Mouse (Mus musculus) hindbrain, embryonic 16.5 days (tissue): ENCODE data around the gene Mrtfb. TPM values are rescaled to one million over a fixed set of nuclear protein-coding genes. Genes with fewer than 3 reads are reported as not detected.
A peak's percentile ranks its signal among the peaks of the same experiment; 100 is the strongest.

ENCODE experiments used
- ATAC-seq: fragments of 200-750 bp; cut with Nextera tagmentation; 2 replicates; pipeline ENCODE4 v1.8.0; 2017; ENCODE audit warnings: moderate TSS enrichment, moderate library complexity
- H3K27ac ChIP-seq: fragments of 300-500 bp; sonication (generic); 2 replicates; pipeline ENCODE4 v1.5.1; 2014; ENCODE audit warnings: low read depth, mild to moderate bottlenecking, control low read depth, low read length, moderate library complexity
- H3K27me3 ChIP-seq: fragments of 300-500 bp; sonication (generic); replicated peaks from 2 replicates; pipeline ENCODE4 v1.6.1; 2014; ENCODE audit warnings: low read length; ENCODE audit not compliant: control insufficient read depth, insufficient read depth
- H3K36me3 ChIP-seq: fragments of 300-500 bp; sonication (generic); 2 replicates; pipeline ENCODE4 v1.6.1; 2014; ENCODE audit warnings: mild to moderate bottlenecking, low read length, moderate library complexity, mixed read lengths; ENCODE audit not compliant: control insufficient read depth, insufficient read depth
- H3K4me1 ChIP-seq: fragments of 300-500 bp; sonication (generic); 2 replicates; pipeline ENCODE4 v1.6.1; 2014; ENCODE audit warnings: low read depth, low read length; ENCODE audit not compliant: control insufficient read depth, insufficient read depth
- H3K4me2 ChIP-seq: fragments of 300-500 bp; sonication (generic); 2 replicates; pipeline ENCODE4 v1.6.1; 2014; ENCODE audit warnings: mild to moderate bottlenecking, low read length, control low read depth, moderate library complexity
- H3K4me3 ChIP-seq: fragments of 300-500 bp; sonication (generic); 2 replicates; pipeline ENCODE4 v1.5.1; 2014; ENCODE audit warnings: mild to moderate bottlenecking, low read length, control low read depth, moderate library complexity
- H3K9ac ChIP-seq: fragments of 300-500 bp; sonication (generic); 2 replicates; pipeline ENCODE4 v1.6.1; 2014; ENCODE audit warnings: low read depth, mild to moderate bottlenecking, control low read depth, low read length, moderate library complexity
- H3K9me3 ChIP-seq: fragments of 300-500 bp; sonication (generic); 2 replicates; pipeline ENCODE4 v1.6.1; 2014; ENCODE audit warnings: mild to moderate bottlenecking, low read length, moderate library complexity; ENCODE audit not compliant: control insufficient read depth
- WGBS: fragments of 180-500 bp; shearing (Covaris S2); extraction: QIAGEN DNeasy Blood & Tissue Kit; methylation state at CpG from one replicate; pipeline ENCODE4 v1.1.7; 2014; 5-methylcytosine and 5-hydroxymethylcytosine counted together
- polyA plus RNA-seq: library from polyadenylated mRNA; unstranded; fragments of >200 nt; fragmentation: Nextera tagmentation; extraction: Ambion mirVana; gene quantifications from 2 replicates; pipeline ENCODE4 v1.2.1, GENCODE M21; 2015

The Mrtfb gene
- polyA plus RNA-seq, 1 experiment from 2014 or later = 10.5 TPM

DNA sequence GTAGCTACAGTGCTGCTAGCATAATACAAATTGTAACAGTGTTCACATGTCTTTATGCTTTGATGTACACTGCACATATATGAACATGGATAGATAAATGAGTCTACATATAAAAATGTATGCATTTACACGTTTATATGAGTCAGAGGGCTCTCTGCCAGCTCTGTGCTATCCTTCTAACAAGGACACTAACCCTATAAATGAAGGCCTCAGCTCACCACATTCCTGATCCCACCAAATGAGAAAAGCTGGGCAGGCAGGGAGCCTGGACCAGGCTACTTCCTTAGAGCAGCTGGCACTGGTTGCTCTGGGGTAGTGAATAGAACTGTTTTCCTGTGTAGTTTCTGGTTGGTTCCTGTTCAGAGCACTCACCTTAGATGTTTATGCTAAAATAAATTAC lies 110.0 kb downstream of the Mrtfb start:
- WGBS = 68% methylated on average over 1 of the region's 1 CpGs

DNA sequence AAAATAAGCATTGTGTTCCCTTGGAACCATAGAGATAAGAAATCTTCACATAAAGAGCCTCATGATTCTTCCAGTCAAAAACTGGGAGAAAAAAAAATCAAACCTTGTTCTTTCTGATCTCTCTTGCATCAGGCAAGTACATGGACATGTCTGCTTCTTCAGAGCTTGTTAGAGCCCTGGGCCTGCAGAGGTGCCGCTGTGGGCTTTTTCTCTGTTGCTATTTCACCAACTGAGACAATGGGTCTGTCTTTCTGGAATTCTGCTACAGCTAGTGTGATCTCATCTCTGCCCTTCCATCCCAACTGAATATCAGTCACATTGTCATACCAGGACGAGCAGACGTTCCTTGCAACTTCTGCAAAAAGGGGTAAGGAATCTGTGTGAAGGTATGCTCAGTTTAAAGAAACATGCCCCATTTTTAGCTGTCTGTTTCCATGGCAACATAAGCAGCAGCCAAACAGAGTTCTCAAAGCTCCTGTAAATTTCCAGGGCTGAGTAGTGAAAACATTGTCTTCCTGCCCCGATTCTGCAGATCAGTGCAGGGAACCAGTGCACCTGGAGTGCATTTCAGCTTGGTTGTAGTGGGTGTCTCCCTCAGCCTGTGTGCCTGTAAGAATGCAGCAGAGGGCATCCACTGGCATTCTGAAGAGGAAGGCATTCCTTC lies 110.7 kb downstream of the Mrtfb start:
- Histone ChIP-seq H3K36me3 (no peaks in the 10 kb centered on the region), H3K27me3 (no peaks in the 10 kb centered on the region), H3K9me3 (no peaks in the 10 kb centered on the region), H3K27ac (peak overlapping the region; percentile 62), H3K4me2 (0 out of 2 replicates have a peak overlapping the region, but pooled peaks have one; percentile 4), H3K4me3 (no peak overlapping the region), H3K9ac (no peak overlapping the region; the same call in 1 of the 2 replicates), H3K4me1 (peaks cover 17% of the 10 kb centered on the region)
- ATAC-seq = peak; percentile 77
- 18% methylated on average over 4 of the region's 4 CpGs for WGBS

More for the DNA sequence above, 110.0 kb downstream of the Mrtfb start:
- no peak overlapping the region for H3K4me2 ChIP-seq
- H3K9ac ChIP-seq = no peak overlapping the region
- H3K4me1 ChIP-seq = peaks cover 12% of the 10 kb centered on the region
- no peaks in the 10 kb centered on the region for H3K27me3 ChIP-seq
- no peaks in the 10 kb centered on the region for H3K36me3 ChIP-seq
- ATAC-seq = no peak
- no peaks in the 10 kb centered on the region for H3K9me3 ChIP-seq
- H3K4me3 ChIP-seq = no peak overlapping the region
- H3K27ac ChIP-seq = no peak overlapping the region; the same call in 1 of the 2 replicates

DNA sequence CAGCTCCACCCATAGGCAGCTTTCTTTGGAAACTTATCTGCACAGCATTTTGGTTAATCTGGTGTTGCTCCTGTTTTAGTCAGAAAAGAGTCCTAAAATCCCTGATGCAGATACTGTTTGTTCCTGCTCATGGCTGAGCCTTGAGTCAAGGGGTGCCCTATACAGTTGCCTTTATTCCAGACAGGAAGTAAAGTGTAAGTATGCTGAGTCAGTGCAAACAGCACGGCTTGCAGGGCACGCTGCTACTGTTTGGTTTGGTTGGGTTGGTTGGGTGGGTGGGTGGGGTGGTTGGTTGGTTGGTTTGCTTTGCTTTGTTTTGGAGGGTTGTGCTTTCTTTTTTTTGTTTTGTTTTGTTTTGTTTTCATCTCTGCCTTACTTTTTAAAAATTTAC lies 111.2 kb downstream of the Mrtfb start:
- Histone ChIP-seq H3K27ac (peak overlapping the region; percentile 62; the same call in 1 of the 2 replicates), H3K4me1 (peaks cover 18% of the 10 kb centered on the region), H3K27me3 (no peaks in the 10 kb centered on the region), H3K4me3 (no peak overlapping the region), H3K36me3 (no peaks in the 10 kb centered on the region), H3K4me2 (0 out of 2 replicates have a peak overlapping the region, but pooled peaks have one; percentile 4), H3K9me3 (no peaks in the 10 kb centered on the region), H3K9ac (no peak overlapping the region)
- 0 out of 2 replicates have a peak, but pooled peaks have one; percentile 18 for ATAC-seq
- WGBS = 67% methylated on average over 2 of the region's 2 CpGs

DNA sequence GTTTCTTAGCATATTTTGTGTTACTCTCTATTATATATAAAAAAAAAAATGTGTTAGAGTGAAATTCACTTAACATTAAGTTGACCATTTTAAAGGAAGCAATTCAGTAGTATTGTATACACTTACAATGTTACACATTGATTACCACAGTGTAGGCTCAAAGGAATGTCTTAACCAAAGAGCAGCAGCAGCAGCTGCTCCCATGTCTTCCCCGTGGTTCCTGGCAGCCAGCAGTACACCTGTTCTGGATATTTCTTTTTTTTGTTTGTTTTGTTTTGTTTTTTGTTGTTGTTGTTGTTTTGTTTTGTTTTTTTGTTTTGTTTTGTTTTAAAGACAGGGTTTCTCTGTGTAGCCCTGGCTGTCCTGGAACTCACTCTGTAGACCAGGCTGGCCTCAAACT lies 112.4 kb downstream of the Mrtfb start:
- Histone ChIP-seq H3K36me3 (no peaks in the 10 kb centered on the region), H3K9me3 (no peaks in the 10 kb centered on the region), H3K27ac (no peak overlapping the region), H3K4me1 (peaks cover 18% of the 10 kb centered on the region), H3K9ac (no peak overlapping the region), H3K4me3 (no peak overlapping the region), H3K4me2 (no peak overlapping the region), H3K27me3 (no peaks in the 10 kb centered on the region)
- ATAC-seq = no peak
- WGBS = 71% methylated on average over 1 of the region's 1 CpGs

DNA sequence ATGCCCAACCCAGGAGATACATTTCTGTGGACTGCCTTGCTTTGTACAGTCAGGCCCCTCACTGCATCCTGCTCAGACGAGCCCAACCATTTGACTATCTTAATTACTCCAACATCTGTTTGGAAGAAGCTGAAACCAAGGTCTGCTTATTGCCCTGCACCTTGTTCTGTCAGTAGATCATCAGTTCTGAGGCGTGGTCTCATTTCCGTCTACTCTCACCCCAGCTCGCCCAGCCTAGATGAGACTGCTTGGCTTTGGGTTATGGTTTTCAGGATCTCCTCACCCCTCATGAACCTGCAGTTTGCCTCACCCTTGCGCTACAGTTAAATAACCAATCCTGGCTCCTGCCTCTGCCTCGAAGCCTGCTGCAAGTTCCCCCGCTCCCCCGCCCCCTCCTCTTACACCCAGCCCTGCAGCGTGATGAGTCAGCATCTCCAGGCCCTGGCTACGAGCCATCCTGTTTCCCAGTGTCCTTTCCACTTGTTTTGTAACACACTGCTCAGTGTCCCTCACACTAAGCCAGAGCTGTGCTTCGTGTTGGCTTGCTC lies 115.5 kb downstream of the Mrtfb start:
- no peaks in the 10 kb centered on the region for H3K36me3 ChIP-seq
- WGBS = 21% methylated on average over 11 of the region's 11 CpGs
- H3K27me3 ChIP-seq = no peaks in the 10 kb centered on the region
- peak overlapping the region; percentile 20; the same call in 1 of the 2 replicates for H3K4me2 ChIP-seq
- no peak overlapping the region for H3K27ac ChIP-seq
- peak; percentile 84 for ATAC-seq
- no peaks in the 10 kb centered on the region for H3K9me3 ChIP-seq
- H3K4me1 ChIP-seq = peaks cover 12% of the 10 kb centered on the region
- no peak overlapping the region; the same call in 1 of the 2 replicates for H3K9ac ChIP-seq
- H3K4me3 ChIP-seq = no peak overlapping the region

DNA sequence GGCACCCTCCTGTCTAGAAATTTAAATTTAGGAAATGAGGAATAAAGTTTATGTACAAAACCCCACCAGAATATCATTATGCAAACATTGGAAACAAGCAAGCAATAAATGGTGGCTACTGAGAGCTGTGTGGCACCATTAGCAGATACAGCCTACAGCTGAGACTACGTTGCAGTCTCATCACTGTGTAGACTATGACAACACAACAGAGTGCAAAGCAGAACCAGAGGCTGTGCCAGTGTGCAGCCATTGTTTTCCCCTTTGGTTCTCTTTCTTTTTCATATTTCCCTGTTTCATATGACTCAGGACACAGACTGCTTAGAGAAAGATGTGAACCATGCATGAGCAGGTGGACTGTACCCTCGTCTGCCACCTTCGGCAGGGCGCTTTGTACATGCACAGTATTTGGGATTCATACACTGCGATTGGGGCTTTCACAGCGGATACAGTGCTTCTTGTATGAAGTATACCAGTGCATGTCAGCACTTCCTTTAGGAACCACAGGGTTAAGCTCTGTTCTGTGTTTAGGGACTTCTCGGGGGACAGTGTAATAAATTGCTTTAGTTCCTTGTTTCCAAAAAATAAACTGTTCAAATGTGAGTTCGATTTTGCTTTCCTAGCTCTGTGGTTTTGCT lies 116.7 kb downstream of the Mrtfb start:
- Histone ChIP-seq H3K4me2 (no peak overlapping the region), H3K27me3 (no peaks in the 10 kb centered on the region), H3K9me3 (no peaks in the 10 kb centered on the region), H3K4me3 (no peak overlapping the region), H3K4me1 (peaks cover 6% of the 10 kb centered on the region; the same call in 1 of the 2 replicates), H3K36me3 (no peaks in the 10 kb centered on the region), H3K27ac (no peak overlapping the region), H3K9ac (no peak overlapping the region)
- WGBS = 86% methylated on average over 8 of the region's 8 CpGs
- no peak for ATAC-seq

DNA sequence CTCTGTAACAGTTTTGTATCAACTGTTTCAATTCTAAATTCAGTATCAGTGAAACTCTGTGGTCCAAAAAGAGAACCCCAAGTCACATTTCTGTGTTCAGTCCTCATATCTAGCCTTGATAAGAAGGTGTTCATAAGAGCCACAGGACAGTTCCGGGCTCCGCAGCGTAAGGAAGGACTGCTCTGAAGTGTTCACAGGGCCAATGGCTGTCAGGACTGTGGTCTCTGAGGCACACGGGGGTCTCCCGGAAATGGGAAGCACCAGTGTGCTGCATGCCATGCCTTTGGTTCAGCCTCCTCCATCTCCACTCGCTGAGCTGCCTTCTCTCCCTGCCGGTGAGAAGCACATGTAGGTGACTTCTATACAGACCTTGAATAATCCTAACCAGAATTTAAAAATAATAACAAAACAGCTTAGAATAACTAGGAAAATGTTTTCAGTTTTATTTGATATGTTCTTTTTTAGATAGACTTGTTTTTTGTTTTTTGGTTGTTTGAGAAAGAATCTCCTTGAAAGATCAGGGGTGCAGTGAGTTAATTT lies 120.7 kb downstream of the Mrtfb start:
- H3K4me1 ChIP-seq = 0 out of 2 replicates have a peak, but pooled peaks cover under 1% of the 10 kb centered on the region
- H3K4me2 ChIP-seq = no peak overlapping the region
- no peaks in the 10 kb centered on the region for H3K9me3 ChIP-seq
- no peak for ATAC-seq
- H3K27ac ChIP-seq = no peak overlapping the region
- WGBS = 90% methylated on average over 7 of the region's 7 CpGs
- no peaks in the 10 kb centered on the region; the same call in 1 of the 2 replicates for H3K36me3 ChIP-seq
- no peak overlapping the region for H3K4me3 ChIP-seq
- H3K9ac ChIP-seq = no peak overlapping the region
- no peaks in the 10 kb centered on the region for H3K27me3 ChIP-seq

DNA sequence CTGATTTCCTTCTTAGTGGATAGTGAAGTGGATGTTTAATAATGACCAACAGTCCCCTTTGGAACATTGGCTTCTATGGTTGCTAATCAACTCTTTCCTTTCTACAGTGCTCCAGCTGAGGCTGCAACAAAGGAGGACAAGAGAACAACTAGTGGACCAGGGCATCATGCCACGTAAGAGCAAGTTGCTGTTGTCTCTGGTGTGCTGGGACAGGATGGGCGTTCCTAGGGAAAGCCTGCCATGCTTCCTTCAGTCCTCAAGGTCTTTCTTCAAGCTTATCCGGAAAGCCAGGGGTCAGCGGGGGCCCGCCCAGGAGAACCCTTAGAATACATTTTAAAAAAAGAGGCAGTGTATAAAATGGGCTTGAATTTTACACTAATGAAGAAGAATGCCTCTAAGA lies 121.9 kb downstream of the Mrtfb start:
- H3K9ac ChIP-seq = no peak overlapping the region
- 88% methylated on average over 5 of the region's 5 CpGs for WGBS
- no peaks in the 10 kb centered on the region for H3K4me1 ChIP-seq
- H3K4me3 ChIP-seq = no peak overlapping the region
- no peak overlapping the region for H3K27ac ChIP-seq
- no peak overlapping the region for H3K4me2 ChIP-seq
- no peaks in the 10 kb centered on the region for H3K27me3 ChIP-seq
- H3K9me3 ChIP-seq = no peaks in the 10 kb centered on the region
- ATAC-seq = no peak
- no peaks in the 10 kb centered on the region; the same call in 1 of the 2 replicates for H3K36me3 ChIP-seq

DNA sequence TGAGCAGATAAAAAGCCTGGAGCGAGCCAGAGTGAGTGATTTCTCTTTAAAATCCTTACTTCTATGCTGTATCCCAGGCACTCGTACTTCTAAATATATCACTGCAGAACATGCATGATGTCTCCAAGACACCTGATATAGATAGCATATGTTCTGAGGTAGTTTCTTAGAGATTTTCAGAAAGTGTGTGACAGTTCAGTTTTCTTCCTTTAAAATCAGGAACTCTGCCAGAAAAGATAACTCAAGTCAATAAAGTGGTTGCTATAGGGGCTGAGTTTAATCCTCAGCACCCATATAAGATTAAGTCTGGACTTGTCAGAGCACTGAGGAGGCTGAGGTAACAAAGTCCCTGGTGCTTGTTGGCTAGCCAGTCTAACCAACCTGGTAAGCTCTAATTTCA lies 123.6 kb downstream of the Mrtfb start:
- Histone ChIP-seq H3K36me3 (no peaks in the 10 kb centered on the region; the same call in none of the 2 replicates), H3K9ac (no peak overlapping the region), H3K27me3 (no peaks in the 10 kb centered on the region), H3K4me3 (no peak overlapping the region), H3K27ac (no peak overlapping the region), H3K4me2 (no peak overlapping the region), H3K9me3 (no peaks in the 10 kb centered on the region), H3K4me1 (no peaks in the 10 kb centered on the region)
- no peak for ATAC-seq
- WGBS = 89% methylated on average over 2 of the region's 2 CpGs
